Mouse (Mus musculus) G1E-ER4 (cell line): ENCODE results near the gene Amh. TPM values are rescaled to one million over a fixed set of nuclear protein-coding genes. Genes with fewer than 3 reads are reported as not detected.

ENCODE experiments used
- GATA1 ChIP-seq: IDR thresholded peaks from one replicate; pipeline ENCODE4 v1.8.0; 2012; ENCODE audit warnings: low read length, inconsistent platforms
- polyA plus RNA-seq: library from polyadenylated mRNA; stranded (reverse); fragments of >175 nt; gene quantifications from 2 replicates; pipeline ENCODE4 v1.2.3, GENCODE M21; 2012

Gene Amh
- polyA plus RNA-seq, 1 experiment: 2.3 TPM

DNA sequence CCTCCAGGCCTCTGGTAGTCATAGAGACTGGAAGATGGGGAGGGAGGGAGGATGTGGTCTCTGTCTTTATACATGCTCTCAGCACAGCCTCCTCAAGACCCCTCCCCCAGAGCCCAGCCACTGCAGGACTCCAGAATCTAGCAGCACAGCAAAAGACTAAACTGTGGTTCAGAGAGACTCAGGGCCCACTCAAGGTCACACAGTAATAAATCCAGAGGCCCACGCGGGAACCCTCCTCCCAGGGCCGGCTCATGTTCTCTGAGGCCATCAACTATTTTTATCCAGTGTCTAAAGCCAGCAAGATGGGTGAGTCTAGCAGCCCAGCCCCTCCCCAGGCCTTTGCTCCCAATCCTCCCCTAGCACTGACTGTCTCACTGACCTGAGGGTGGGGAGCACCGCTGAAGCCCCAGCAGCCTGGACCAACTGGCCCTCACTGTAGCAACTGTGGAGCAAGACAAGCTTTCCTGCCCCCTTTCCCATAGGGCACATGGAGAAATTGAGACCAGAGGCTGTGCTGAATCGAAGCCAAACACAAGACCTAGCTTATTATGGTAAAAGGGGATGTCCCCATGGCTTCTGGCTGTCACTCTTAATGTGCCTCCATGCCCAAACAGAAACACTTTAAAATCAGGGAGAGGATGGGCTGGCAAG is 7.5 kb downstream of the Amh start:
- no peak for TF ChIP-seq GATA1

- TF ChIP-seq GATA1: no peak
Measured at GRCm38 (mm10) chr10:80813366-80813765, 8.3 kb downstream of the Amh start, which contains the start of gene Jsrp1. Gene Jsrp1, minus strand, starts transcription at chr10:80813498.

GRCm38 (mm10) chr10:80814800-80815199 is 9.8 kb downstream of the Amh start:
- no peak for TF ChIP-seq GATA1

- no peak for TF ChIP-seq GATA1
Measured at GRCm38 (mm10) chr10:80817164-80817563, 12.1 kb downstream of the Amh start.

- TF ChIP-seq GATA1: no peak
Measured at GRCm38 (mm10) chr10:80818599-80819281, 13.7 kb downstream of the Amh start.

GRCm38 (mm10) chr10:80819406-80819805 is 14.4 kb downstream of the Amh start:
- no peak for TF ChIP-seq GATA1

DNA sequence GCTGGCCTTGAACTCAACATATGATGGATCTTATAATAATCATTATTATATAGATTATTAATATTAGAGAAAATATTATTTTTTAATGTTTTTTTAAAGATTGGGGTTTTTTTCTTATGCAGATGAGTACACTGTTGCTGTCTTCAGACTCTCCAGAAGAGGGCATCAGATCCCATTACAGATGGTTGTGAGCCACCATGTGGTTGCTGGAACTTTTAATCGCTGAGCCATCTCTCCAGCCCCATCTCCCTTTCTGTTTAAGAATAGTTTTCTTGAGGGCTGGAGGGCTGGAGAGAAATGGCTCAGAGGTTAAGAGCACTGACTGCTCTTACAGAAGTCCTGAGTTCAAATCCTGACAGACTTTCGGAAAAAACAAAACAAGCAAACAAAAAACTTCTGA is 16.9 kb downstream of the Amh start:
- TF ChIP-seq GATA1: no peak

GRCm38 (mm10) chr10:80822528-80822927 is 17.5 kb downstream of the Amh start:
- no peak for TF ChIP-seq GATA1

- TF ChIP-seq GATA1: no peak
Measured at GRCm38 (mm10) chr10:80823316-80823715, 18.3 kb downstream of the Amh start.

DNA sequence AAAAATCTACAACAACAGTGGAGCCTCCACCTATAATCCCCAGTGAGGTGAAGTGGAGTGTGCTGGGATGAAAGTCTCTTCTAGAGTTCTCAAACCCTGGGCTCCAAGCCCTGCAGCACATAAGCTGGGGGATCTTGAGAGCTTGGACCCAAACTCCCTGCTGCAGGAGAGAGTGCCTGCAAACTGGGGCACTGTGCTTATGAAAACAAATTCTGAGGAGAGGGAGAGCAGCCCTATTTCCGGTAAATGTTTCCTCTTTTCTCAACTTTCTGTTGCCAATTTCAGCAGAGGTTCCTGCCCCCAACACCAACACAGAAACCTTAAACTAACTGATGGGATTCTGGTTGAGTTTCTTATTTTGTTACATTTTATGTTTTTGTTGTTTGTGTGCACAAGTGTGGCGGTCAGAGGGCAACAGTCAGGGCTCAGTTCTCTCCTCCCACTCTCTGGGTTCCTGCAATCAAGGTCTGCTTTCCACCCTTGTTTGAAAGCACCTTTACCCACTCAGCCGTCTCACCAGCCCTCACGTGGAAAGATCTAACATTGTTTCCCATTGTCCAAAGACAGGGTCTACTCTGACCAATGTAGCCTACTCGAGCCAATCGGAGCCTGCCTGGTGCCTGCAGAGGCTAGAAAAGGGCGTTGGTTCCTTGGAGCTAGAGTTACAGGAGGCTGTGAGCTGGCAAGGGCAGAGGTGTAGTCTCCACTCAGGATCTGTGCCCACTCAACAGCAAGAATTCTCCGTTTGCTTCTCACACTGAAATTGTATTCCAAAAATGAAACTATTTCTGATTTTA is 19.0 kb downstream of the Amh start:
- no peak for TF ChIP-seq GATA1

DNA sequence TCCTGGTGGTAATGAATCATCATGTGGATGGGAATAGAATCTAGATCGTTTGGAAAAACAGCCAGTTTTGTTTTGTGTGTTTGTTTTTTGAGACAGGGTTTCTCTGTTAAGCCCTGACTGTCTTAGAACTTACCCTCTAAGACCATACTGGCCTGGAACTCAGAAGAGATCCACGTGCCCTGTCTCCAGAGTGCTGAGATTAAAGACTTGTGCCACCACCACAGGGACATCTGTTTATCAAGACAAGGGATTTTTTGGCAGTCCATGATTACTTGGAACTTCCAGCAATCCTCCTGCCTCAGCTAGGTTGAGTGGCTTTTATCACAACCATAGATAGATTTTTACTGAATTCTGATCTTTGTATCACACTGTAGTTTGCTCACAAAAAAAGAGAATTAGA is 19.8 kb downstream of the Amh start:
- TF ChIP-seq GATA1: no peak

DNA sequence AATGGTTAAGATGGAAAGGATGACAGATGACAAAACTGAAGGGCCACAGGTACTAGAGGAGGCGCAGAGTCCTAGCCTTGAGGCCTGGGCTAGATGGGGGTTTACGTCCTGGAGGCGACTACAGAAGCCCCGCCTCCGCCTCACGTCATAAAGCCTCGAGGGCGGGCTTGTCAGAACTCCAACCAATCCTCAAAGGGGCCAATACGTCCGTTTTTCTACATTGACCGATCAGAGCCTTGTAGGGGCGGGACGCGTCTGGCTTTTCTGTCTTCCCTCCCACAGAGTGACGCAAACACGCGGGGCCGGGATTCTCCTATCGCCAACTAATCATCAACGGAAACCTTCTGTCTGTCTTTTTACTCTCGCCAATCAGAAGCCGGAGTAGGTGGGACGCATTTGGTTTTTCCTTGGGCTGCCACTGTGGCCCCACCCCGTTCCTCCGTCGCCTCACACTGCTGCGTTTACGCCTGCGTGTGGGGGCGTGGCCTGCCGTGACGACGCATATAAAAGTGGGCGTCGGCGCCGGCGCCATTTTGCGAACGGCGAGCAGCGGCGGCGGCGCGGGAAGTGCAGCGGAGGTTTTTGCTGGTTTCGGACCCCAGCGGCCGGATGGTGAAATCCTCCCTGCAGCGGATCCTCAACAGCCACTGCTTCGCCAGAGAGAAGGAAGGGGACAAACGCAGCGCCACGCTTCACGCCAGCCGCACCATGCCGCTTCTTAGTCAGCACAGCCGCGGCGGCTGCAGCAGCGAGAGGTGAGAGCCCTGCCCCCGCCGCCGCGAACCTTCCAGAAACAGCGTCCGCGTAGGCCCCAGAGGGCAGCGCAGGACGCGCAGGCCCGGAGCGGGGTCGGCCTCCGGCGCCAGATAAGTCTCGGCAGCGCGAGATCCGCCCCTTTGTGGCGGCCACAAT is 21.4 kb downstream of the Amh start, which contains the start of gene Oaz1:
TSS of gene Oaz1 (plus strand) at position 506 of the 912 bp plus-strand sequence.
- no peak for TF ChIP-seq GATA1

DNA sequence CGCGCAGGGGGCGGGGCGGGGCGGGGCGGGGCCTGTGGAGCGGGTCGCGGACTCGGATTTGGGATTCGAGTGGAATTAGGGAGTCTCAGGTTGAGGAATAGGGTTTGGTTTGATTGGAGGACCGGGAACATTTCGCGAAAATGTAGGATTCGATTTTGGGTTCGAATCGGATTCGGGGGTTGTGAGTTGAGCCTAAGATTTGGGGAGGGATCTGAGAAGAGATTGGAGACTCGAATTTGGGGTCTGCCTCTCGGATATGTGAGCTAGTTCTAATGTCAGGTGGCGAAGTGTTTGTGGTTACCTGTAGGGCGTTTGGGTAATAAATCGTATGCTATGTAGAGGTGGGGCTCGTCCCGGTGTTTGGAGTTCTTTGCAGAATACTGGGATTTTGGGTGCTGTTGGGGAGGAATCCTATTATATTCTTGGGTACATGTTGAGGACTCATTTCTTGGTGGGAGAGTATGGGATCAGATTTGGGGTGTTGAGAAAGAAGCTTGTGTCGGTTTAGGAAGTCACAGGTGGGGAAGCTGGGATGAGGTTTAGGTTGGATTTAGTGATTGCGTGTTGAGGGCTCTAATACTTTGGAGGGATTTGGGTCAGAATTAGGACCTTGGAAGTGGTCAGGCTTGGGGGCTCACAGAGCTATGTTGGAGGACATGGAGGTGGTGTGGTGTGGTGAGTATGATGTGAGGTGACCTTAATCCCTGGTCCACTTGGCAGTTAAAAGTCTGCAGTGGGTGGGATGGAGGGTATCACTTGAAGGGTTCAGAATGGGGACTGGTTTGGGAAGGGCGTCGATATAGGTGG is 22.2 kb downstream of the Amh start:
- no peak for TF ChIP-seq GATA1

- TF ChIP-seq GATA1: no peak
Measured at GRCm38 (mm10) chr10:80827870-80828420, 22.9 kb downstream of the Amh start.
